Mouse (Mus musculus): Measurements from ENCODE around the gene Ppp1r10. TPM values are rescaled to one million over a fixed set of nuclear protein-coding genes. Genes with fewer than 3 reads are reported as not detected.

The Ppp1r10 gene
- polyA plus RNA-seq, 1 experiment: 58.7 TPM

GRCm38 (mm10) chr17:35909919-35910369, 6.3 kb upstream of the Ppp1r10 start, which contains the start of gene Atat1:
Atat1 (minus strand) TSS chr17:35910075.
- no peaks in the 10 kb centered on the region for H3K27me3 ChIP-seq (ENCODE audit: control insufficient read depth, insufficient read depth, low read length, poor library complexity, severe bottlenecking)
- H3K9ac ChIP-seq (ENCODE audit: low read depth, poor library complexity, severe bottlenecking): peak within 1 kb of the TSS; percentile 66
- no peaks in the 10 kb centered on the region for H3K9me3 ChIP-seq (replicated peaks; ENCODE audit: control insufficient read depth, insufficient read depth, low read length, poor library complexity, severe bottlenecking)
- H3K4me1 ChIP-seq (ENCODE audit: control insufficient read depth, insufficient read depth, low read length): no peaks in the 10 kb centered on the region
- peaks cover 37% of the 10 kb centered on the region for H3K36me3 ChIP-seq (ENCODE audit: control insufficient read depth, insufficient read depth, low read length, poor library complexity, severe bottlenecking)
- TF ChIP-seq POLR2A (IDR thresholded peaks at IDR 0.05; ENCODE audit: insufficient read depth, low read length): peak; percentile 68
- TF ChIP-seq CTCF (IDR thresholded peaks at IDR 0.05; ENCODE audit: low read depth, low read length): no peak
- TF ChIP-seq EP300 (IDR thresholded peaks at IDR 0.05; ENCODE audit: insufficient read depth, low read depth, low read length): no peak
- H3K27ac ChIP-seq (ENCODE audit: insufficient read depth, low read length): no peak within 1 kb of the TSS; the same call in 1 of the 2 replicates
- H3K4me3 ChIP-seq (ENCODE audit: low read depth, low read length): peak within 1 kb of the TSS; percentile 83

DNA sequence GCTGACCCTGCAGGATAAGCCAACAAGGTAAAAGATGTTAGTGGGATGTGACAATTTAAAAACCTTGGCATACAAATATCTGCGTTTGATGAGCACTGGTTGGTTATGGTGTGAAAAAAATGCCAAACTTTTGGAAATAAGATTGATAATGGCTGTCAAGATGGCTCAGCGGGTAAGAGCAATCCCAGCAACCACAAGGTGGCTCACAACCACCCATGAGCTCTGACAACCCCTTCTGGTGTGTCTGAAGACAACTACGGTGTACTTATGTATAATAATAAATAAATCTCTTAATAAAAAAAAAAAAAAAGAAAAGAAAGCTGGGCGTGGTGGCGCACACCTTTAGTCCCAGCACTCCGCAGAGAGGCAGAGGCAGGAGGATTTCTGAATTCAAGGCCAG, 1.3 kb upstream of the Ppp1r10 start:
- Histone ChIP-seq H3K27ac (ENCODE audit: insufficient read depth, low read length) (no peak overlapping the region), H3K27me3 (ENCODE audit: control insufficient read depth, insufficient read depth, low read length, poor library complexity, severe bottlenecking) (no peaks in the 10 kb centered on the region), H3K4me3 (ENCODE audit: low read depth, low read length) (peak overlapping the region; percentile 100), H3K36me3 (ENCODE audit: control insufficient read depth, insufficient read depth, low read length, poor library complexity, severe bottlenecking) (peaks cover 42% of the 10 kb centered on the region), H3K9me3 (replicated peaks; ENCODE audit: control insufficient read depth, insufficient read depth, low read length, poor library complexity, severe bottlenecking) (no peaks in the 10 kb centered on the region), H3K9ac (ENCODE audit: low read depth, poor library complexity, severe bottlenecking) (peak overlapping the region; percentile 86), H3K4me1 (ENCODE audit: control insufficient read depth, insufficient read depth, low read length) (peaks cover 2% of the 10 kb centered on the region)
- TF ChIP-seq CTCF (IDR thresholded peaks at IDR 0.05; ENCODE audit: low read depth, low read length) (no peak), POLR2A (IDR thresholded peaks at IDR 0.05; ENCODE audit: insufficient read depth, low read length) (no peak), EP300 (IDR thresholded peaks at IDR 0.05; ENCODE audit: insufficient read depth, low read depth, low read length) (no peak)

GRCm38 (mm10) chr17:35915538-35916296, 517 bp upstream of the Ppp1r10 start:
- Histone ChIP-seq H3K27ac (ENCODE audit: insufficient read depth, low read length) (peak overlapping the region; percentile 80), H3K4me3 (ENCODE audit: low read depth, low read length) (peak overlapping the region; percentile 100), H3K27me3 (ENCODE audit: control insufficient read depth, insufficient read depth, low read length, poor library complexity, severe bottlenecking) (no peaks in the 10 kb centered on the region), H3K4me1 (ENCODE audit: control insufficient read depth, insufficient read depth, low read length) (peaks cover 2% of the 10 kb centered on the region), H3K9ac (ENCODE audit: low read depth, poor library complexity, severe bottlenecking) (peak overlapping the region; percentile 86), H3K9me3 (replicated peaks; ENCODE audit: control insufficient read depth, insufficient read depth, low read length, poor library complexity, severe bottlenecking) (no peaks in the 10 kb centered on the region), H3K36me3 (ENCODE audit: control insufficient read depth, insufficient read depth, low read length, poor library complexity, severe bottlenecking) (peaks cover 40% of the 10 kb centered on the region)
- TF ChIP-seq POLR2A (IDR thresholded peaks at IDR 0.05; ENCODE audit: insufficient read depth, low read length) (no peak), EP300 (IDR thresholded peaks at IDR 0.05; ENCODE audit: insufficient read depth, low read depth, low read length) (no peak), CTCF (IDR thresholded peaks at IDR 0.05; ENCODE audit: low read depth, low read length) (no peak)

GRCm38 (mm10) chr17:35917143-35917462, 869 bp downstream of the Ppp1r10 start:
- no peak for TF ChIP-seq EP300 (IDR thresholded peaks at IDR 0.05; ENCODE audit: insufficient read depth, low read depth, low read length)
- no peak for TF ChIP-seq CTCF (IDR thresholded peaks at IDR 0.05; ENCODE audit: low read depth, low read length)
- TF ChIP-seq POLR2A (IDR thresholded peaks at IDR 0.05; ENCODE audit: insufficient read depth, low read length): no peak
- Histone ChIP-seq H3K9ac (ENCODE audit: low read depth, poor library complexity, severe bottlenecking) (peak overlapping the region; percentile 97), H3K4me1 (ENCODE audit: control insufficient read depth, insufficient read depth, low read length) (peaks cover 2% of the 10 kb centered on the region), H3K4me3 (ENCODE audit: low read depth, low read length) (peak overlapping the region; percentile 99), H3K36me3 (ENCODE audit: control insufficient read depth, insufficient read depth, low read length, poor library complexity, severe bottlenecking) (peaks cover 35% of the 10 kb centered on the region), H3K9me3 (replicated peaks; ENCODE audit: control insufficient read depth, insufficient read depth, low read length, poor library complexity, severe bottlenecking) (no peaks in the 10 kb centered on the region), H3K27ac (ENCODE audit: insufficient read depth, low read length) (peak overlapping the region; percentile 89), H3K27me3 (ENCODE audit: control insufficient read depth, insufficient read depth, low read length, poor library complexity, severe bottlenecking) (no peaks in the 10 kb centered on the region)

- Histone ChIP-seq H3K27ac (ENCODE audit: insufficient read depth, low read length) (peak overlapping the region; percentile 89), H3K27me3 (ENCODE audit: control insufficient read depth, insufficient read depth, low read length, poor library complexity, severe bottlenecking) (no peaks in the 10 kb centered on the region), H3K4me3 (ENCODE audit: low read depth, low read length) (peak overlapping the region; percentile 99), H3K9me3 (replicated peaks; ENCODE audit: control insufficient read depth, insufficient read depth, low read length, poor library complexity, severe bottlenecking) (no peaks in the 10 kb centered on the region), H3K9ac (ENCODE audit: low read depth, poor library complexity, severe bottlenecking) (peak overlapping the region; percentile 97), H3K4me1 (ENCODE audit: control insufficient read depth, insufficient read depth, low read length) (peaks cover 2% of the 10 kb centered on the region), H3K36me3 (ENCODE audit: control insufficient read depth, insufficient read depth, low read length, poor library complexity, severe bottlenecking) (peaks cover 30% of the 10 kb centered on the region)
- TF ChIP-seq EP300 (IDR thresholded peaks at IDR 0.05; ENCODE audit: insufficient read depth, low read depth, low read length) (0 out of 2 replicates have a peak, but pooled peaks have one; percentile 11), CTCF (IDR thresholded peaks at IDR 0.05; ENCODE audit: low read depth, low read length) (no peak), POLR2A (IDR thresholded peaks at IDR 0.05; ENCODE audit: insufficient read depth, low read length) (peak; percentile 93)
Observed at GRCm38 (mm10) chr17:35917463-35918251, 1.4 kb downstream of the Ppp1r10 start.

Data from ES-Bruce4 (cell line).